Mouse (Mus musculus): ENCODE results near the gene Lrmp. TPM values are rescaled to one million over a fixed set of nuclear protein-coding genes. Genes with fewer than 3 reads are reported as not detected.

Gene Lrmp
- total RNA-seq, 2 experiments from 2014 or later, result 42.1 to 93.6 TPM

- ATAC-seq (replicated peaks; ENCODE audit: poor library complexity), result no peak
Observed at GRCm38 (mm10) chr6:145197949-145198686, 82.7 kb downstream of the Lrmp start.

GRCm38 (mm10) chr6:145202432-145203125, 87.1 kb downstream of the Lrmp start:
- no peak for ATAC-seq (replicated peaks; ENCODE audit: poor library complexity)

- no peak for ATAC-seq (replicated peaks; ENCODE audit: poor library complexity)
Observed at GRCm38 (mm10) chr6:145204440-145204839, 89.0 kb downstream of the Lrmp start.

GRCm38 (mm10) chr6:145205142-145205541, 89.7 kb downstream of the Lrmp start:
- no peak for ATAC-seq (replicated peaks; ENCODE audit: poor library complexity)

GRCm38 (mm10) chr6:145210056-145210680, 94.7 kb downstream of the Lrmp start:
- ATAC-seq (replicated peaks; ENCODE audit: poor library complexity), result no peak

- peak; percentile 89 for ATAC-seq (replicated peaks; ENCODE audit: poor library complexity)
Observed at GRCm38 (mm10) chr6:145210816-145211338, 95.4 kb downstream of the Lrmp start, which contains the start of the genes Casc1 and Etfrf1. Casc1 (minus strand) TSS chr6:145211005. Etfrf1 (plus strand) TSS chr6:145211134.

- peak; percentile 28 for ATAC-seq (replicated peaks; ENCODE audit: poor library complexity)
Observed at GRCm38 (mm10) chr6:145211376-145212305, 96.2 kb downstream of the Lrmp start.

GRCm38 (mm10) chr6:145213916-145214315, 98.5 kb downstream of the Lrmp start:
- ATAC-seq (replicated peaks; ENCODE audit: poor library complexity), result no peak

GRCm38 (mm10) chr6:145215826-145216225, 100.4 kb downstream of the Lrmp start:
- no peak for ATAC-seq (replicated peaks; ENCODE audit: poor library complexity)

GRCm38 (mm10) chr6:145224246-145224645, 108.8 kb downstream of the Lrmp start:
- no peak for ATAC-seq (replicated peaks; ENCODE audit: poor library complexity)

Other genes starting within 250 kb of the Lrmp start
- 0.27 and 0.29 TPM in 2 replicates for gene Bcat1, start 39.5 kb upstream of the Lrmp start, total RNA-seq (2015)
- gene Bcat1, start 39.5 kb upstream of the Lrmp start, total RNA-seq (2017), result 1.1 and 1.5 TPM in 2 replicates
- 0.15 and 0.32 TPM in 2 replicates for gene Casc1, start 95.4 kb downstream of the Lrmp start, total RNA-seq (2015)
- 0.04 and 0.47 TPM in 2 replicates for gene Casc1, start 95.4 kb downstream of the Lrmp start, total RNA-seq (2017)
- gene Etfrf1, start 95.5 kb downstream of the Lrmp start, total RNA-seq (2015), result 20.7 and 21.9 TPM in 2 replicates
- 18.0 and 23.0 TPM in 2 replicates for gene Etfrf1, start 95.5 kb downstream of the Lrmp start, total RNA-seq (2017)
- 48.7 and 49.4 TPM in 2 replicates for gene Kras, start 134.6 kb downstream of the Lrmp start, total RNA-seq (2015)
- 11.7 and 21.0 TPM in 2 replicates for gene Kras, start 134.6 kb downstream of the Lrmp start, total RNA-seq (2017)